Mouse (Mus musculus) c-Kit-positive CD71-positive TER-119-negative erythroid progenitor cells, embryonic 14.5 days (primary cell): Measurements from ENCODE around the gene Papola.

ENCODE experiments used
- DNase-seq: peaks from one replicate; pipeline ENCODE4 v3.0.0-alpha.2; 2013; ENCODE audit warnings: low read depth

Papola gene

GRCm38 (mm10) chr12:105862607-105863006 lies 78.1 kb downstream of the Papola start:
- DNase-seq, result no peak

GRCm38 (mm10) chr12:105863436-105863835 lies 78.9 kb downstream of the Papola start:
- DNase-seq, result no peak

- DNase-seq, result no peak
Measured at GRCm38 (mm10) chr12:105867646-105868045, 83.2 kb downstream of the Papola start.

- no peak for DNase-seq
Measured at GRCm38 (mm10) chr12:105869242-105869641, 84.7 kb downstream of the Papola start.

GRCm38 (mm10) chr12:105869696-105870095 lies 85.2 kb downstream of the Papola start:
- no peak for DNase-seq

GRCm38 (mm10) chr12:105873283-105873682 lies 88.8 kb downstream of the Papola start:
- DNase-seq, result peak; percentile 33

- no peak for DNase-seq
Measured at GRCm38 (mm10) chr12:105875112-105875511, 90.6 kb downstream of the Papola start.

- DNase-seq, result no peak
Measured at GRCm38 (mm10) chr12:105876521-105876920, 92.0 kb downstream of the Papola start.

- DNase-seq, result no peak
Measured at GRCm38 (mm10) chr12:105876931-105877330, 92.4 kb downstream of the Papola start.

- DNase-seq, result no peak
Measured at GRCm38 (mm10) chr12:105878746-105879145, 94.3 kb downstream of the Papola start.

- DNase-seq, result no peak
Measured at GRCm38 (mm10) chr12:105883799-105884514, 99.5 kb downstream of the Papola start.

GRCm38 (mm10) chr12:105884515-105885323 lies 100.2 kb downstream of the Papola start:
- DNase-seq, result no peak
